Mouse (Mus musculus): Measurements from ENCODE around the gene Gm21992.

DNA sequence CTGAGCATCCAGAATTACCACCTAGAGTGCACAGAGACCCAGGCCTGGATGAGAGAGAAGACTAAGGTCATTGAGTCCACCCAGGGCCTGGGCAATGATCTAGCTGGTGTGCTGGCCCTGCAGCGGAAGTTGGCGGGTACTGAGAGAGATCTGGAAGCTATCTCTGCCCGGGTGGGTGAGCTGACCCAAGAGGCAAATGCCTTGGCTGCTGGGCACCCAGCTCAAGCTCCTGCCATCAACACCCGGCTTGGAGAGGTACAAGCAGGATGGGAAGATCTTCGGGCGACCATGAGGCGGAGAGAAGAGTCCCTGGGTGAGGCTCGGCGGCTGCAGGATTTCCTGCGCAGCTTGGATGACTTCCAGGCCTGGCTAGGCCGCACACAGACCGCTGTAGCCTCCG, 73.5 kb downstream of the Gm21992 start:
- TF ChIP-seq CTCF (IDR thresholded peaks at IDR 0.05; ENCODE audit: extremely low read depth, insufficient read depth, low read length) (no peak), POLR2A (IDR thresholded peaks at IDR 0.05; ENCODE audit: extremely low read depth, insufficient read depth, low read length) (no peak)

Measured in cortical plate, adult 2 months (tissue).